Mouse (Mus musculus) liver, postnatal 0 days (tissue): ENCODE measurements around the gene Myom3. TPM values are rescaled to one million over a fixed set of nuclear protein-coding genes. Genes with fewer than 3 reads are reported as not detected.
"Not testable (repeated sequence)": the region's sequence is repeated elsewhere in the genome, so short reads cannot be mapped to it uniquely, and the experiment has no call there.

Experiments
- ATAC-seq: fragments of 200-750 bp; cut with Nextera tagmentation; 2 replicates; pipeline ENCODE4 v1.8.0; 2017; ENCODE audit warnings: mild to moderate bottlenecking, moderate library complexity
- DNase-seq: peaks from one replicate; pipeline ENCODE4 v3.0.0-alpha.2; 2016
- H3K27ac ChIP-seq: fragments of 300-500 bp; sonication (generic); 2 replicates; pipeline ENCODE4 v1.5.1; 2014; ENCODE audit warnings: antibody characterized with exemption, moderate library complexity, mild to moderate bottlenecking, low read depth
- H3K27me3 ChIP-seq: fragments of 300-500 bp; sonication (generic); 2 replicates; pipeline ENCODE4 v1.6.1; 2014; ENCODE audit warnings: low read length, control low read depth, mixed read lengths; ENCODE audit not compliant: insufficient read depth
- H3K36me3 ChIP-seq: fragments of 300-500 bp; sonication (generic); replicated peaks from 2 replicates; pipeline ENCODE4 v1.6.1; 2014; ENCODE audit warnings: mild to moderate bottlenecking, control low read depth, low read length, moderate library complexity, mixed read lengths; ENCODE audit not compliant: insufficient read depth
- H3K4me1 ChIP-seq: fragments of 300-500 bp; sonication (generic); 2 replicates; pipeline ENCODE4 v1.6.1; 2014; ENCODE audit warnings: antibody characterized with exemption, mild to moderate bottlenecking, control low read depth; ENCODE audit not compliant: insufficient read depth
- H3K4me2 ChIP-seq: fragments of 300-500 bp; sonication (generic); 2 replicates; pipeline ENCODE4 v1.6.1; 2014; ENCODE audit warnings: low read depth, mild to moderate bottlenecking, low read length, moderate library complexity, mixed read lengths
- H3K4me3 ChIP-seq: fragments of 300-500 bp; sonication (generic); 2 replicates; pipeline ENCODE4 v1.5.1; 2014; ENCODE audit warnings: low read depth, low read length
- H3K9ac ChIP-seq: fragments of 300-500 bp; sonication (generic); replicated peaks from 2 replicates; pipeline ENCODE4 v1.6.1; 2014; ENCODE audit warnings: mild to moderate bottlenecking, moderate library complexity
- H3K9me3 ChIP-seq: fragments of 300-500 bp; sonication (generic); 2 replicates; pipeline ENCODE4 v1.6.1; 2016; ENCODE audit warnings: mild to moderate bottlenecking, control low read depth, low read length, mixed read lengths
- CTCF ChIP-seq: sonication (generic); IDR thresholded peaks from 2 replicates; pipeline ENCODE4 v1.5.1; 2016; ENCODE audit warnings: antibody characterized with exemption, low read depth
- EP300 ChIP-seq: IDR thresholded peaks from 2 replicates; pipeline ENCODE4 v1.6.1; 2016; ENCODE audit warnings: antibody characterized with exemption, low read depth, mild to moderate bottlenecking
- WGBS: fragments of 180-500 bp; shearing (Covaris S2); extraction: QIAGEN DNeasy Blood & Tissue Kit; methylation state at CpG from one replicate; pipeline ENCODE4 v1.1.7; 2014; ENCODE audit not compliant: insufficient replicate concordance; 5-methylcytosine and 5-hydroxymethylcytosine counted together
- polyA plus RNA-seq: library from polyadenylated mRNA; unstranded; fragments of >200 nt; fragmentation: Nextera tagmentation; extraction: Ambion mirVana; gene quantifications from 2 replicates; pipeline ENCODE4 v1.2.1, GENCODE M21; 2015

The Myom3 gene
- polyA plus RNA-seq = 0.02 and 0.11 TPM in 2 replicates

DNA sequence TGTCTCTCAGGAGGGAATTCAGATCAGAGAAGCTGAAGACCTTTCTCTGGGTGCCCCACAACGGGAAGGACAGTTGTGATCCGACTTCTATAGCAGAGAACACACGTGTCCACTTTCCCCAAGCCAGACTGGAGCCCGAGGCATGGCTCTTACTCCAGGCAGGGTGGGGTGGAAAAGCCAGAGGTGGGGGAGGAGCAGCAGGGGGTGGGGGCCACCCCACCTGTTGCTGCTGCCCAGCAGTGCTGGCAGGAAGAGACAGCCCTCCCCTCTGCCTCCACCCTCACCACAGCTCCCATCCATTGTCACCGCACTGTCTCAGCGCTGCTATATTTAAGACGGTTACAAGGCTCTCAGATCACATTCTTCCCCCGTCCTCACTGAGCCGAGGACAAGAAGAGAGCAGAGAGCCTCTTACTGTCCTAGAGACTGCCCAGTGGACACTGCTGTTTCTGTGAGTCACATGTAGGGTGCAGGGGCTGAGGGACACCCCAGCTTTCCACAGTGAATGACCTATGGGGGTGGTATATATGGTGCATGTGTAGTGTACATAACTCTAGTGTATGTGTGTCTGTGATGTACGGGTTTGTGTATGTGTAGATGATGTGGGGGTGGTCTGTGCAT is at the start of gene Myom3:
Myom3 (plus strand) TSS at position 360 of the 621 bp plus-strand sequence.
- no peak for ATAC-seq
- no peaks in the 10 kb centered on the region for H3K27me3 ChIP-seq
- no peaks in the 10 kb centered on the region for H3K36me3 ChIP-seq
- H3K27ac ChIP-seq = no peak within 1 kb of the TSS
- no peak within 1 kb of the TSS for H3K4me3 ChIP-seq
- 52% methylated on average over 10 of the region's 10 CpGs for WGBS
- no peak within 1 kb of the TSS for H3K9ac ChIP-seq
- no peak for DNase-seq
- peaks cover 3% of the 10 kb centered on the region for H3K4me1 ChIP-seq
- no peaks in the 10 kb centered on the region for H3K9me3 ChIP-seq
- no peak for TF ChIP-seq EP300
- H3K4me2 ChIP-seq = no peak within 1 kb of the TSS

GRCm38 (mm10) chr4:135710392-135710791 is 49.1 kb upstream of the Myom3 start:
- DNase-seq (no peak), ATAC-seq (no peak)
- Histone ChIP-seq H3K27me3 (no peaks in the 10 kb centered on the region), H3K4me2 (no peak overlapping the region), H3K9ac (no peak overlapping the region), H3K4me3 (no peak overlapping the region), H3K36me3 (no peaks in the 10 kb centered on the region), H3K27ac (no peak overlapping the region), H3K9me3 (no peaks in the 10 kb centered on the region), H3K4me1 (peaks cover 4% of the 10 kb centered on the region)
- TF ChIP-seq EP300 = no peak
- no peak for TF ChIP-seq CTCF
- WGBS = 43% methylated on average over 3 of the region's 3 CpGs

GRCm38 (mm10) chr4:135714776-135715175 is 44.7 kb upstream of the Myom3 start:
- H3K4me3 ChIP-seq = no peak overlapping the region
- no peaks in the 10 kb centered on the region for H3K9me3 ChIP-seq
- no peaks in the 10 kb centered on the region for H3K27me3 ChIP-seq
- H3K27ac ChIP-seq = no peak overlapping the region
- WGBS = 71% methylated on average over 8 of the region's 8 CpGs
- no peaks in the 10 kb centered on the region for H3K4me1 ChIP-seq
- ATAC-seq (no peak), DNase-seq (no peak)
- H3K4me2 ChIP-seq = no peak overlapping the region
- no peak overlapping the region for H3K9ac ChIP-seq
- H3K36me3 ChIP-seq = no peaks in the 10 kb centered on the region
- no peak for TF ChIP-seq EP300
- no peak for TF ChIP-seq CTCF

- not testable (repeated sequence) for H3K27ac ChIP-seq, H3K36me3 ChIP-seq, H3K4me2 ChIP-seq, H3K9me3 ChIP-seq, H3K27me3 ChIP-seq, H3K4me3 ChIP-seq, DNase-seq, H3K9ac ChIP-seq, ATAC-seq, H3K4me1 ChIP-seq
- 93% methylated on average over 11 of the region's 11 CpGs for WGBS
Observed at GRCm38 (mm10) chr4:135716438-135716837, 43.1 kb upstream of the Myom3 start.

DNA sequence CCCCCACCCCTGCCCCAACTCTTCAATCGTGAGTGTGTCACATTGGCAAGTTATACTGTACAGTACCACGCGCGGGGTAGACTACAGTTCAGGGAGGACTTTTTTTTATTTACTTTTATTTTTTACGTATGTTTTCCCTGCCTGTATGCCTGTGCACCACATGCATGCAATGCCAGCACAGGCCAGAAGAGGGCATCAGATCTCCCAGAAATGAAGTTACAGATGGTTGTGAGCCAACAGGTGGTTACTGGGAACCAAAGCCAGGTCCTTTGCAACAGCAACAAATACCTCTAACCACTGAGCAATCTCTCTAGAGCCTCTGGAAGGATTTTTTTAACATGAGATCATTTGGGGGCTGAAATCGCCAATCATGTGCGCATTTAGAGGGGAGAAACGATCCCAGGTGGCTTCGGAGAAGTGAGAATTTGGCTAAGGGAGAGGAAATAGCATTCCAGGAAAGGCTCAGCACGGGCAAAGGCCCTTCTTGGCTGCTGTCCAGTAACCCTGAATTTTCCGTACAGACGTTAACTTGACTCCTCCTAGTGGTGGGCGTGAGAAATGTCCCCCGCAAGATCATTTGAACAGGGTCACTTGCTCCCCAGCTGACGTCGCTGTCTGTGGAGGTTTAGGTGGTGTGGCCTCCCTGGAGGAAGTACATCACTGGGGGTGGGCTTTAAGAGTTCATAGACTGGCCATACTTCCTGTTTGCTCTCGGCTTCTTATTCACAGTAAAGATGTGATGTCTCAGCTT is 36.8 kb upstream of the Myom3 start:
- Histone ChIP-seq H3K9me3 (peaks cover 3% of the 10 kb centered on the region; the same call in 1 of the 2 replicates), H3K9ac (no peak overlapping the region), H3K4me1 (0 out of 2 replicates have a peak, but pooled peaks cover 2% of the 10 kb centered on the region), H3K36me3 (no peaks in the 10 kb centered on the region), H3K4me3 (no peak overlapping the region), H3K27ac (no peak overlapping the region), H3K4me2 (no peak overlapping the region), H3K27me3 (no peaks in the 10 kb centered on the region)
- 71% methylated on average over 17 of the region's 17 CpGs for WGBS
- no peak for TF ChIP-seq EP300
- TF ChIP-seq CTCF = peak; percentile 53
- DNase-seq (no peak), ATAC-seq (no peak)

- DNase-seq = no peak
- no peak; the same call in 1 of the 2 replicates for ATAC-seq
Observed at GRCm38 (mm10) chr4:135726416-135726815, 33.1 kb upstream of the Myom3 start.

More at GRCm38 (mm10) chr4:135726416-135726815, 33.1 kb upstream of the Myom3 start:
- TF ChIP-seq CTCF (no peak), EP300 (no peak)
- Histone ChIP-seq H3K4me1 (0 out of 2 replicates have a peak, but pooled peaks cover 2% of the 10 kb centered on the region), H3K27ac (no peak overlapping the region), H3K36me3 (no peaks in the 10 kb centered on the region), H3K4me3 (no peak overlapping the region), H3K27me3 (no peaks in the 10 kb centered on the region), H3K9me3 (peaks cover 3% of the 10 kb centered on the region; the same call in 1 of the 2 replicates), H3K4me2 (no peak overlapping the region), H3K9ac (no peak overlapping the region)
- WGBS = 77% methylated on average over 11 of the region's 11 CpGs
